Mouse (Mus musculus): ENCODE results near the gene Plcb1. TPM values are rescaled to one million over a fixed set of nuclear protein-coding genes. Genes with fewer than 3 reads are reported as not detected.

Plcb1 gene
- total and polyA plus RNA-seq, 3 experiments: 0.78 to 4.2 (median 3.9) TPM

DNA sequence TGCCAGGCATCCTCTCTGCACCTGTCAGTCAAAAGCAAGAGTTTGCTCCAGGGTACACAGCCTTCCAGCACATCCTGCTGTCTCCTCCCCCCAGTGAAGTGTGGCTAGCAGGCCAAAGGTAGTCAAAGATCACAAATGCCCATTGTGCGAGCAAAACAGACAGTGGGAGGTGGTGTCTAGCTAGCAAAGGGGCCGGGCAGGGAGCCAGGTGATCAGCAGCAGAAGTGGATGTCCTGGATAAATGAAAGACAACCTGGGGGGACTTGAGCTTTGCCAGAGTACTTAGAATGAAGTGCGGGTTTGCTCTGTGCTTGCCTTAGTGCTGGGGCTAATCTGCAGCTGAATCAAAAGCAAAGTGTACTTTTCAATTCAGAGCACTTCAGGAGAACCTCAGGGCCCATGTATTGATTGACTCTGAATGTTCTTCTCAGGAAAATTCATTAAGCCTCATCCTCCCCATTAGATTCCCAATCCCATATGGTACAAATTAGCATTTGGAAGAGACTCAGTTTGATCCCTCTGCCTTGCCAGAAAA lies 191.0 kb downstream of the Plcb1 start:
- intact Hi-C loops (cut with DNase I): no loop called here
- no peak for TF ChIP-seq POLR2A (IDR thresholded peaks at IDR 0.05; ENCODE audit: insufficient read depth, low read depth, low read length)
- peak; percentile 66; the same call in 1 of the 2 replicates for TF ChIP-seq EP300 (IDR thresholded peaks at IDR 0.05; ENCODE audit: insufficient read depth, low read depth, low read length)
- Histone ChIP-seq H3K36me3 (ENCODE audit: control insufficient read depth, insufficient read depth, low read length) (no peaks in the 10 kb centered on the region), H3K79me2 (replicated peaks; ENCODE audit: control insufficient read depth, insufficient read depth, low read length) (no peaks in the 10 kb centered on the region), H3K4me1 (ENCODE audit: control insufficient read depth, insufficient read depth, low read length) (peaks cover 1% of the 10 kb centered on the region), H3K4me3 (no peak overlapping the region), H3K9ac (ENCODE audit: low read depth, low read length) (no peak overlapping the region), H3K27me3 (ENCODE audit: control insufficient read depth, insufficient read depth, low read length) (no peaks in the 10 kb centered on the region), H3K27ac (no peak overlapping the region)
- WGBS: 44% methylated on average over 3 of the region's 3 CpGs
- DNase-seq: peak in 1 of 2 experiments; percentile 20

DNA sequence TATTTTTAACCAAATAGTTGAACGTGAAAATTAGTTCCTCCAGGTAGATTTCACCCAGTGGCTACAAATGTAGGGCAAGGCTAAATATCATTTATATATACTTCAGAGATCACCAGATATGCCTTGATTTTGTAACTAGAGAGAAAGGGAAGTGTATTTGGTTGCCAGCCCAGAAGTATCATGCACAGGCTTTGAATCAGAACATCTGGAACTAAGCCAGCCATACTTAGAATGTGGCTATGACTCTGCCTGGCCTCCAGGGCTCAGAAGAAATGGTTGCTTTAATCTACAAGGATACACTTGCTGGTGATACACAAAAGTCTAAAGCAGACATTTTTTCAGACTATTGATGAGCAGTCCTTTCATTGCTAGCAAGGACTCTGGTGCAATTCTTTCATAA lies 191.8 kb downstream of the Plcb1 start:
- intact Hi-C loops (cut with DNase I): no loop called here
- 60% methylated on average over 1 of the region's 1 CpGs for WGBS
- no peak for TF ChIP-seq EP300 (IDR thresholded peaks at IDR 0.05; ENCODE audit: insufficient read depth, low read depth, low read length)
- TF ChIP-seq CTCF (IDR thresholded peaks at IDR 0.05): peak; percentile 30
- H3K4me3 ChIP-seq: no peak overlapping the region
- no peaks in the 10 kb centered on the region for H3K27me3 ChIP-seq (ENCODE audit: control insufficient read depth, insufficient read depth, low read length)
- DNase-seq: no peak
- no peaks in the 10 kb centered on the region for H3K36me3 ChIP-seq (ENCODE audit: control insufficient read depth, insufficient read depth, low read length)
- no peaks in the 10 kb centered on the region for H3K79me2 ChIP-seq (replicated peaks; ENCODE audit: control insufficient read depth, insufficient read depth, low read length)
- H3K9ac ChIP-seq (ENCODE audit: low read depth, low read length): no peak overlapping the region
- no peak overlapping the region for H3K27ac ChIP-seq
- H3K4me1 ChIP-seq (ENCODE audit: control insufficient read depth, insufficient read depth, low read length): peaks cover 1% of the 10 kb centered on the region

DNA sequence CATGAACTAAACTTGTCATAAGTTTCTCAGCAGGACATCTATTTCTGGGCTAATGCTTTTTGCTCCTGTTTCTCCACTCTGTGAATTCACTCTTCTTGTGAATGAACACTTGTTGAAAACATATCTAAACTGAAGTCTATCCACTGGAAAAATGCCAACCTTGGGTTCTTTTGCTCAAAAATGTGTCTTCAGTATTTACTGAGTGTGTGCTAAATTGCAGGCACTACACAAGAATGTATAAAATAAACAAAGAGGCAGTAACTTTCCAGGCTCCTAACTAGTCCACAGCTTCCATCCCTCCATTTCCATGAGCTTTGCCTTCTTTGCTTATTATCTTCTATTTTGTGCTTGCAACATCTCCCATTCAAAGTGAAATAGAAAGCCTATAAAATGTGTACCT lies 195.5 kb downstream of the Plcb1 start:
- DNase-seq: no peak
- intact Hi-C loops (cut with DNase I): no loop called here
- Histone ChIP-seq H3K27ac (no peak overlapping the region), H3K9ac (ENCODE audit: low read depth, low read length) (no peak overlapping the region), H3K4me3 (no peak overlapping the region), H3K4me1 (ENCODE audit: control insufficient read depth, insufficient read depth, low read length) (peaks cover 1% of the 10 kb centered on the region), H3K27me3 (ENCODE audit: control insufficient read depth, insufficient read depth, low read length) (no peaks in the 10 kb centered on the region), H3K36me3 (ENCODE audit: control insufficient read depth, insufficient read depth, low read length) (no peaks in the 10 kb centered on the region), H3K79me2 (replicated peaks; ENCODE audit: control insufficient read depth, insufficient read depth, low read length) (no peaks in the 10 kb centered on the region)
- no peak for TF ChIP-seq POLR2A (IDR thresholded peaks at IDR 0.05; ENCODE audit: insufficient read depth, low read depth, low read length)
- TF ChIP-seq EP300 (IDR thresholded peaks at IDR 0.05; ENCODE audit: insufficient read depth, low read depth, low read length): no peak
- no peak for TF ChIP-seq CTCF (IDR thresholded peaks at IDR 0.05)

DNA sequence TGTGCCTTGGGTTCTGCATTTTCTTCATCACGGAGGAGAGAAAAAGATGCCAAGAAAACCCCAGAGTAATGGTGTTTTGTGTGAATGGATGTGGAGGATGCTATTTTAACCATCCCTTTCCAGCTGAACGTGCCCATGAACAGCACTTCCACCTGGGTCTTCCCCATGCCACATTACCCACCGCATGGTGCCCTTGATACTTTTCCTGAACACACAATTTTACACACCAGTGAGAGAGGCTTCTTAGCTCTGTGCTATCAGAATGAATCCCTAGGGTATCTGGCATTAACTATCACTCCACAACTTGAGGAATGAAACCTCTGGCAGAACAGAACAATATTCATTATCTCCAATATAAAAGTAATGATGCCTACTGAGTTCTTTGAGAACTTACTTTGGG lies 199.0 kb downstream of the Plcb1 start:
- DNase-seq: no peak
- no peaks in the 10 kb centered on the region; the same call in 1 of the 2 replicates for H3K79me2 ChIP-seq (replicated peaks; ENCODE audit: control insufficient read depth, insufficient read depth, low read length)
- H3K27ac ChIP-seq: no peak overlapping the region
- no peak overlapping the region for H3K4me3 ChIP-seq
- no peaks in the 10 kb centered on the region for H3K4me1 ChIP-seq (ENCODE audit: control insufficient read depth, insufficient read depth, low read length)
- TF ChIP-seq EP300 (IDR thresholded peaks at IDR 0.05; ENCODE audit: insufficient read depth, low read depth, low read length) (no peak), POLR2A (IDR thresholded peaks at IDR 0.05; ENCODE audit: insufficient read depth, low read depth, low read length) (no peak), CTCF (IDR thresholded peaks at IDR 0.05) (no peak)
- intact Hi-C loops (cut with DNase I): no loop called here
- no peaks in the 10 kb centered on the region for H3K27me3 ChIP-seq (ENCODE audit: control insufficient read depth, insufficient read depth, low read length)
- no peak overlapping the region for H3K9ac ChIP-seq (ENCODE audit: low read depth, low read length)
- 92% methylated on average over 3 of the region's 3 CpGs for WGBS
- H3K36me3 ChIP-seq (ENCODE audit: control insufficient read depth, insufficient read depth, low read length): no peaks in the 10 kb centered on the region

DNA sequence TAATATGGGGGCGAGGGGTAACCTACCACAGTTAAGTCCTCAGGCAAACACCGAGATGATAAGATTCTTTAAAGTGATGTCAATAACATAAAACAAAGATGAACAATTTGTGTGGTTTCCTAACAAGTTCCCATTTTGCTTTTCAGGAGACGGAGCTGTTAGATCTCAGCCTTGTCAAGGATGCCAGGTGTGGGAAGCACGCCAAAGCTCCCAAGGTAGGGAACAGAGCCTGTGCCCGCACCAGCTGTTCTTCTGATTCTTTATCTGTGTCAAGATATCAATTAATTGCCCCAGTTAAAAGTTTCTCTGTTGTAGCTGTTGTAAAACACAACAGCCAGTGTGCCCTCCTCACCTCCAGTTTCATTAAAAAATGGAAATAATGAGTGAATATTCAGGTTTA lies 202.1 kb downstream of the Plcb1 start:
- TF ChIP-seq CTCF (IDR thresholded peaks at IDR 0.05) (no peak), POLR2A (IDR thresholded peaks at IDR 0.05; ENCODE audit: insufficient read depth, low read depth, low read length) (no peak), EP300 (IDR thresholded peaks at IDR 0.05; ENCODE audit: insufficient read depth, low read depth, low read length) (no peak)
- DNase-seq: no peak
- H3K27ac ChIP-seq: no peak overlapping the region
- H3K4me1 ChIP-seq (ENCODE audit: control insufficient read depth, insufficient read depth, low read length): no peaks in the 10 kb centered on the region
- no peak overlapping the region for H3K4me3 ChIP-seq
- no peaks in the 10 kb centered on the region for H3K36me3 ChIP-seq (ENCODE audit: control insufficient read depth, insufficient read depth, low read length)
- H3K9ac ChIP-seq (ENCODE audit: low read depth, low read length): no peak overlapping the region
- intact Hi-C loops (cut with DNase I): no loop called here
- H3K79me2 ChIP-seq (replicated peaks; ENCODE audit: control insufficient read depth, insufficient read depth, low read length): no peaks in the 10 kb centered on the region; the same call in 1 of the 2 replicates
- H3K27me3 ChIP-seq (ENCODE audit: control insufficient read depth, insufficient read depth, low read length): no peaks in the 10 kb centered on the region
- 79% methylated on average over 5 of the region's 5 CpGs for WGBS

DNA sequence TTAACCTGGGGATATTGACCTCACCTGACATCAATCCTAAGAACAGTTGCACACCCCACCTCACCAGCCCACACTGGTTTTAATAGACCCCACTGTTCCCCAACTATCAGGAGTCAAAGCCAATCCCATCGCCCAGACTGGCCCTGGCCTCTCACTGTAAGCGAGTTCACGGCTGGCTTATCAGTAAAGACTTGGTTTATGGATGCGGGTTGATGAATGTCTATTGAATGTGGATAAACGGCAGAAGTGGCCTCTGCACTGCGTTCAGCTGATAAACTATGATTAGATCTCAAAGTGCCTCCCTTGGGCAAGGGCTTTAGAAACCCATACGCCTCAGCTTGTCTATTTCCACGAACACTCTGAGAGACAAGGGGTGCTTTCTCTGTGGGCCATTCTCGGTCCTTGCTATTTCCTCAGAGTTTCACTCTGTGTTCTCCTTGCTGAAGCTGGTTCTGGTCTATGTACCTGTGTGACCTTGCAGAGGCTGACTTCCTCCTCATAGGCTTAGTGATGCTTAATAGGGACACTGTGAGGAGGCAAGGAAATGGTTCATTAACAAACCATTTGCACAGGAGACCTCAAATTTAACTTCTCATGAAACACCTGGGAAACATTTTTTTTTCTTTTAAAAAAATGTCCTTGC lies 203.9 kb downstream of the Plcb1 start:
- Histone ChIP-seq H3K79me2 (replicated peaks; ENCODE audit: control insufficient read depth, insufficient read depth, low read length) (no peaks in the 10 kb centered on the region; the same call in 1 of the 2 replicates), H3K36me3 (ENCODE audit: control insufficient read depth, insufficient read depth, low read length) (no peaks in the 10 kb centered on the region), H3K9ac (ENCODE audit: low read depth, low read length) (no peak overlapping the region), H3K27me3 (ENCODE audit: control insufficient read depth, insufficient read depth, low read length) (no peaks in the 10 kb centered on the region), H3K27ac (no peak overlapping the region), H3K4me3 (no peak overlapping the region), H3K4me1 (ENCODE audit: control insufficient read depth, insufficient read depth, low read length) (no peaks in the 10 kb centered on the region)
- TF ChIP-seq EP300 (IDR thresholded peaks at IDR 0.05; ENCODE audit: insufficient read depth, low read depth, low read length) (no peak), POLR2A (IDR thresholded peaks at IDR 0.05; ENCODE audit: insufficient read depth, low read depth, low read length) (no peak), CTCF (IDR thresholded peaks at IDR 0.05) (no peak)
- no peak for DNase-seq
- 68% methylated on average over 9 of the region's 9 CpGs for WGBS
- intact Hi-C loops (cut with DNase I): no loop called here
